Mouse (Mus musculus): Measurements from ENCODE around the gene Zfp280b. TPM values are rescaled to one million over a fixed set of nuclear protein-coding genes. Genes with fewer than 3 reads are reported as not detected.
"Not testable (repeated sequence)": the region's sequence is repeated elsewhere in the genome, so short reads cannot be mapped to it uniquely, and the experiment has no call there.

Zfp280b gene
- polyA plus RNA-seq, 1 experiment from 2014 or later = 8.8 TPM

- H3K9ac ChIP-seq (replicated peaks; ENCODE audit: low read depth) = no peak overlapping the region
- DNase-seq (ENCODE audit: low spot score) (no peak), ATAC-seq (no peak)
- no peaks in the 10 kb centered on the region for H3K27me3 ChIP-seq (replicated peaks; ENCODE audit: insufficient read depth, low read length)
- no peaks in the 10 kb centered on the region for H3K36me3 ChIP-seq (ENCODE audit: insufficient read depth, low read length)
- no peaks in the 10 kb centered on the region for H3K4me1 ChIP-seq (ENCODE audit: insufficient read depth, low read depth, low read length)
- no peak for TF ChIP-seq CTCF (IDR thresholded peaks at IDR 0.05)
- TF ChIP-seq EP300 (IDR thresholded peaks at IDR 0.05) = no peak
- H3K4me3 ChIP-seq (ENCODE audit: low read depth, low read length) = no peak overlapping the region
- no peak overlapping the region for H3K4me2 ChIP-seq (replicated peaks; ENCODE audit: low read depth, low read length)
- no peaks in the 10 kb centered on the region for H3K9me3 ChIP-seq (ENCODE audit: low read length)
- H3K27ac ChIP-seq (ENCODE audit: low read length) = no peak overlapping the region
- WGBS = 65% methylated on average over 11 of the region's 11 CpGs
Observed at GRCm38 (mm10) chr10:76051860-76052259, 19.4 kb downstream of the Zfp280b start.

- no peak overlapping the region for H3K4me3 ChIP-seq (ENCODE audit: low read depth, low read length)
- no peaks in the 10 kb centered on the region for H3K4me1 ChIP-seq (ENCODE audit: insufficient read depth, low read depth, low read length)
- 90% methylated on average over 5 of the region's 5 CpGs for WGBS
- DNase-seq (ENCODE audit: low spot score) = no peak
- ATAC-seq = no peak
- H3K9ac ChIP-seq (replicated peaks; ENCODE audit: low read depth) = no peak overlapping the region
- H3K36me3 ChIP-seq (ENCODE audit: insufficient read depth, low read length) = no peaks in the 10 kb centered on the region
- no peaks in the 10 kb centered on the region for H3K9me3 ChIP-seq (ENCODE audit: low read length)
- TF ChIP-seq CTCF (IDR thresholded peaks at IDR 0.05) = no peak
- TF ChIP-seq EP300 (IDR thresholded peaks at IDR 0.05) = no peak
- no peaks in the 10 kb centered on the region for H3K27me3 ChIP-seq (replicated peaks; ENCODE audit: insufficient read depth, low read length)
- H3K27ac ChIP-seq (ENCODE audit: low read length) = no peak overlapping the region
- no peak overlapping the region for H3K4me2 ChIP-seq (replicated peaks; ENCODE audit: low read depth, low read length)
Observed at GRCm38 (mm10) chr10:76062439-76062838, 30.0 kb downstream of the Zfp280b start.

DNA sequence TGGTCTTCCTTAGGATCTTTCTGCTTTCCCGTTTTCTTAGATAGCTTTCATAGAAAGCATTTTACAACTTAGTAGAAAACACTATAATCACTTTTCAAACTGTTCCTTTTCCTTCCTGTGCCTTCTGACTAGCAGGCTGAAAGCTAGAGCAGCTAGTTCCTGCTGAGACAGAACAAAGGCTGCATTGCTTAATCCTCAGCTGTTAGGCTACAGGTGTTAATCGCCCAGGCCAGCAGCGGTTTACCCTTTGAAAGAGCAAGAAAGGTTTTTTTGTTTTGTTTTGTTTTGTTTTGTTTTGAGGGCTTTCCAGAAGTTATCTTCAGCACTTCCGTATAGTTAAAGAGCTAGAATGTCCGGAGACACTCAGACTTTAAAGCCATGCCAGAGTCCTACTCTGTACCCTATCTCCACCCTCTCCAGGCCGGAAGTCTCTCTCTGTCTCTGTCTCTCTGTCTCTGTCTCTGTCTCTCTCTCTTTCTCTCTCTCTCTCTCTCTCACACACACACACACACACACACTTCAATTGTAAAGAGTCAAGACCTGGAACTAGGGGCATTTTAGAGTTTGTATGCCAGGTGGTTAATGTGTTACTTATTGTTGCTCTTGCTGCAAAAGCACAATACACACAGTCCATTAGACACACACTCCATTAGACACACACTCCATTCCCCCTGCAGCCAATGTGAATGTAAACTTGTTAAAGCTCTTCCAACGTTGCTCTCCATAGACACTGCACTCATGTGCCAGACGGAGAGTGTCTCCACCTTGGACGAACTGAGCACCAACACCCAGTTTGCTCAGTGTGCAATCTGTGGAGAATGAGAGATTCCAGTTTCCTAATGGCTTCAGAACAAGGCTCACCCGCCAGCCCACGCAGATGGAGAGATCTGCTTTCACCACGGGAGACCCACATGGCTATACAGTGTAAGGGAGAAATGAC lies 35.5 kb downstream of the Zfp280b start:
- Histone ChIP-seq H3K9me3 (ENCODE audit: low read length) (no peaks in the 10 kb centered on the region), H3K9ac (replicated peaks; ENCODE audit: low read depth) (no peak overlapping the region), H3K4me3 (ENCODE audit: low read depth, low read length) (no peak overlapping the region), H3K27ac (ENCODE audit: low read length) (no peak overlapping the region), H3K27me3 (replicated peaks; ENCODE audit: insufficient read depth, low read length) (no peaks in the 10 kb centered on the region), H3K4me2 (replicated peaks; ENCODE audit: low read depth, low read length) (no peak overlapping the region), H3K4me1 (ENCODE audit: insufficient read depth, low read depth, low read length) (no peaks in the 10 kb centered on the region), H3K36me3 (ENCODE audit: insufficient read depth, low read length) (no peaks in the 10 kb centered on the region)
- WGBS = 23% methylated on average over 12 of the region's 12 CpGs
- ATAC-seq = no peak
- TF ChIP-seq EP300 (IDR thresholded peaks at IDR 0.05) (no peak), CTCF (IDR thresholded peaks at IDR 0.05) (no peak)
- DNase-seq (ENCODE audit: low spot score) = peak; percentile 7

- DNase-seq (ENCODE audit: low spot score) = not testable (repeated sequence)
- 92% methylated on average over 5 of the region's 5 CpGs for WGBS
Observed at GRCm38 (mm10) chr10:76072080-76072479, 39.6 kb downstream of the Zfp280b start.

DNA sequence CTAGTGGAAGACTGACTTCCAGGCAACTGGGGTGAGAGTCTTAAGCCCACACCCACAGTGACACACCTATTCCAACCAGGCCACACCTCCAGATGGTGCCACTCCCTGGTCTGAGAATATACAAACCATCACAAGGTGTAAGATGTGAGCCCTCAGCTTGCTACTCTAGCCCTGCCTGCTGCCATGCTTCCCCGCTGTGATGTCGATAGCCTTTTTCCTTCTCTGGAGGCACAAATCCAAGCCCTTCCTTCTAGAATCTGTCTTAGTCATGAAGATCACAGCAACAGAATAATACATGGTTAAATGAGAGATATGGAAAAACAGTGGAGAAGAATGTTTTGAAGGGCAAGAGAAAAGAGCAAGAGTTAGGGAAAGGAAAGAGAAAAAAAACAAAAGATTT lies 44.6 kb downstream of the Zfp280b start:
- not testable (repeated sequence) for H3K9ac ChIP-seq (replicated peaks; ENCODE audit: low read depth); H3K27me3 ChIP-seq (replicated peaks; ENCODE audit: insufficient read depth, low read length); DNase-seq (ENCODE audit: low spot score); H3K4me1 ChIP-seq (ENCODE audit: insufficient read depth, low read depth, low read length); H3K36me3 ChIP-seq (ENCODE audit: insufficient read depth, low read length); H3K27ac ChIP-seq (ENCODE audit: low read length); H3K9me3 ChIP-seq (ENCODE audit: low read length); H3K4me2 ChIP-seq (replicated peaks; ENCODE audit: low read depth, low read length); H3K4me3 ChIP-seq (ENCODE audit: low read depth, low read length); ATAC-seq
- 88% methylated on average over 2 of the region's 2 CpGs for WGBS

More at GRCm38 (mm10) chr10:76072080-76072479, 39.6 kb downstream of the Zfp280b start:
- ATAC-seq; H3K36me3 ChIP-seq (ENCODE audit: insufficient read depth, low read length); H3K9me3 ChIP-seq (ENCODE audit: low read length); H3K27me3 ChIP-seq (replicated peaks; ENCODE audit: insufficient read depth, low read length); H3K27ac ChIP-seq (ENCODE audit: low read length); H3K4me3 ChIP-seq (ENCODE audit: low read depth, low read length); H3K9ac ChIP-seq (replicated peaks; ENCODE audit: low read depth); H3K4me2 ChIP-seq (replicated peaks; ENCODE audit: low read depth, low read length); H3K4me1 ChIP-seq (ENCODE audit: insufficient read depth, low read depth, low read length): not testable (repeated sequence)

Small RNA genes lying within 50 kb of the gene (microRNA-seq; reads per million reads assigned to microRNA genes)
- gene Mir6409 = not detected

Other genes with a start within 250 kb of the Zfp280b start
- gene Gstt1, start 234.1 kb upstream of the Zfp280b start, polyA plus RNA-seq (2015; fragmentation: Nextera tagmentation; extraction: Ambion mirVana) = 36.4 and 38.3 TPM in 2 replicates
- not detected in 2 replicates for gene Gstt4, start 210.1 kb upstream of the Zfp280b start, polyA plus RNA-seq (2015; fragmentation: Nextera tagmentation; extraction: Ambion mirVana)
- 40.6 and 44.7 TPM in 2 replicates for gene Gstt2, start 195.2 kb upstream of the Zfp280b start, polyA plus RNA-seq (2015; fragmentation: Nextera tagmentation; extraction: Ambion mirVana)
- gene Mif, start 172.4 kb upstream of the Zfp280b start, polyA plus RNA-seq (2015; fragmentation: Nextera tagmentation; extraction: Ambion mirVana) = 280 and 356 TPM in 2 replicates
- gene Derl3, start 139.2 kb upstream of the Zfp280b start, polyA plus RNA-seq (2015; fragmentation: Nextera tagmentation; extraction: Ambion mirVana) = 1.2 TPM in 2 replicates
- 109 TPM in 2 replicates for gene Smarcb1, start 111.0 kb upstream of the Zfp280b start, polyA plus RNA-seq (2015; fragmentation: Nextera tagmentation; extraction: Ambion mirVana)
- gene Chchd10, start 99.5 kb upstream of the Zfp280b start, polyA plus RNA-seq (2015; fragmentation: Nextera tagmentation; extraction: Ambion mirVana) = 299 and 347 TPM in 2 replicates
- 118 and 127 TPM in 2 replicates for gene Mmp11, start 96.2 kb upstream of the Zfp280b start, polyA plus RNA-seq (2015; fragmentation: Nextera tagmentation; extraction: Ambion mirVana)
- gene Gm867, start 92.0 kb upstream of the Zfp280b start, polyA plus RNA-seq (2015; fragmentation: Nextera tagmentation; extraction: Ambion mirVana) = 5.5 and 6.0 TPM in 2 replicates
- gene Vpreb3, start 89.6 kb upstream of the Zfp280b start, polyA plus RNA-seq (2015; fragmentation: Nextera tagmentation; extraction: Ambion mirVana) = 8.8 and 10.1 TPM in 2 replicates
- gene Gm5134, start 78.1 kb upstream of the Zfp280b start, polyA plus RNA-seq (2015; fragmentation: Nextera tagmentation; extraction: Ambion mirVana) = 0.12 TPM in 1 of 2 replicates, not detected in the other
- gene Slc5a4b, start 78.3 kb downstream of the Zfp280b start, polyA plus RNA-seq (2015; fragmentation: Nextera tagmentation; extraction: Ambion mirVana) = 0.04 TPM in 1 of 2 replicates, not detected in the other
- gene Slc5a4a, start 114.8 kb downstream of the Zfp280b start, polyA plus RNA-seq (2015; fragmentation: Nextera tagmentation; extraction: Ambion mirVana) = not detected in 2 replicates
- 50.8 and 58.8 TPM in 2 replicates for gene Prmt2, start 205.2 kb downstream of the Zfp280b start, polyA plus RNA-seq (2015; fragmentation: Nextera tagmentation; extraction: Ambion mirVana)
- 1.3 and 1.9 TPM in 2 replicates for gene S100b, start 221.2 kb downstream of the Zfp280b start, polyA plus RNA-seq (2015; fragmentation: Nextera tagmentation; extraction: Ambion mirVana)